Mouse (Mus musculus) MEL (cell line): ENCODE data around the gene Hist1h2ae. TPM values are rescaled to one million over a fixed set of nuclear protein-coding genes. Genes with fewer than 3 reads are reported as not detected.

Experiments
- DNase-seq: peaks from one replicate; pipeline ENCODE4 v3.0.0; 2011; ENCODE audit warnings: low read depth, low spot score
- H3K27ac ChIP-seq: 2 replicates; pipeline ENCODE4 v1.5.1; 2012; ENCODE audit warnings: low read depth, mild to moderate bottlenecking, control low read depth, low read length, moderate library complexity; ENCODE audit not compliant: control insufficient read depth
- H3K27me3 ChIP-seq, 2 experiments: fragments of 150-350 bp in 1 of 2; sonication (generic) in 1 of 2; 2 replicates each; pipeline ENCODE4 v1.6.1; 2012; ENCODE audit warnings: low read length in 2 of 2, mild to moderate bottlenecking in 2 of 2, improper control_type of control experiment in 1 of 2, moderate library complexity in 1 of 2; ENCODE audit not compliant: insufficient read depth in 2 of 2, control insufficient read depth in 1 of 2
- H3K36me3 ChIP-seq, 2 experiments: 2 replicates each; pipeline ENCODE4 v1.6.1; 2012 to 2014; ENCODE audit warnings: low read length in 2 of 2, improper control_type of control experiment in 1 of 2, inconsistent platforms in 1 of 2, mild to moderate bottlenecking in 1 of 2; ENCODE audit not compliant: insufficient read depth in 2 of 2, control insufficient read depth in 1 of 2
- H3K4me1 ChIP-seq, 2 experiments: fragments of 150-350 bp in 1 of 2; sonication (generic) in 1 of 2; 2 replicates each; pipeline ENCODE4 v1.6.1; 2012; ENCODE audit warnings: low read length in 2 of 2, improper control_type of control experiment in 1 of 2, mild to moderate bottlenecking in 1 of 2; ENCODE audit not compliant: insufficient read depth in 2 of 2, control insufficient read depth in 1 of 2
- H3K4me3 ChIP-seq, 2 experiments: fragments of 150-350 bp in 1 of 2; sonication (generic) in 1 of 2; 2 replicates each; pipeline ENCODE4 v1.5.1; 2012; ENCODE audit warnings: low read depth in 2 of 2, low read length in 2 of 2, mild to moderate bottlenecking in 2 of 2, moderate library complexity in 2 of 2, control low read depth in 1 of 2, improper control_type of control experiment in 1 of 2; ENCODE audit not compliant: control insufficient read depth in 1 of 2, insufficient read depth in 1 of 2
- H3K79me2 ChIP-seq: 2 replicates; pipeline ENCODE4 v1.6.1; 2012; ENCODE audit warnings: mild to moderate bottlenecking, low read length, moderate library complexity; ENCODE audit not compliant: control insufficient read depth, poor library complexity, insufficient read depth
- H3K9ac ChIP-seq: 2 replicates; pipeline ENCODE4 v1.6.1; 2012; ENCODE audit warnings: low read depth, mild to moderate bottlenecking, control low read depth, low read length, moderate library complexity; ENCODE audit not compliant: control insufficient read depth, poor library complexity, severe bottlenecking
- H3K9me3 ChIP-seq: fragments of 150-350 bp; sonication (generic); replicated peaks from 2 replicates; pipeline ENCODE4 v1.6.1; 2012; ENCODE audit warnings: mild to moderate bottlenecking, low read length, improper control_type of control experiment, moderate library complexity; ENCODE audit not compliant: insufficient read depth
- BHLHE40 ChIP-seq: IDR thresholded peaks from 2 replicates; pipeline ENCODE4 v1.6.1; 2012; ENCODE audit warnings: low read depth, mild to moderate bottlenecking, inconsistent platforms, low read length, improper control_type of control experiment, borderline replicate concordance
- ELF1 ChIP-seq: IDR thresholded peaks from 2 replicates; pipeline ENCODE4 v1.6.1; 2014; ENCODE audit warnings: low read depth, mild to moderate bottlenecking, inconsistent platforms, low read length, improper control_type of control experiment, moderate library complexity
- EP300 ChIP-seq, 2 experiments: IDR thresholded peaks; 2 replicates each; pipeline ENCODE4 v1.6.1; 2011; ENCODE audit warnings: improper control_type of control experiment in 2 of 2, low read length in 2 of 2, low read depth in 1 of 2, mild to moderate bottlenecking in 1 of 2
- ETS1 ChIP-seq: IDR thresholded peaks from 2 replicates; pipeline ENCODE4 v1.6.1; 2012; ENCODE audit warnings: low read depth, mild to moderate bottlenecking, inconsistent platforms, low read length, improper control_type of control experiment, moderate library complexity
- GABPA ChIP-seq: IDR thresholded peaks from 2 replicates; pipeline ENCODE4 v1.6.1; 2012; ENCODE audit warnings: low read depth, mild to moderate bottlenecking, inconsistent platforms, low read length, improper control_type of control experiment, moderate library complexity
- GATA1 ChIP-seq: IDR thresholded peaks from 2 replicates; pipeline ENCODE4 v1.6.1; 2011; ENCODE audit warnings: low read depth, low read length, improper control_type of control experiment
- JUND ChIP-seq: IDR thresholded peaks from 2 replicates; pipeline ENCODE4 v1.6.1; 2011; ENCODE audit warnings: low read depth, mild to moderate bottlenecking, improper control_type of control experiment, low read length
- MAX ChIP-seq: IDR thresholded peaks from 2 replicates; pipeline ENCODE4 v1.6.1; 2011; ENCODE audit warnings: low read length, improper control_type of control experiment
- NELFE ChIP-seq: IDR thresholded peaks from 2 replicates; pipeline ENCODE4 v1.6.1; 2011; ENCODE audit warnings: low read depth, low read length, improper control_type of control experiment
- NRF1 ChIP-seq: IDR thresholded peaks from 2 replicates; pipeline ENCODE4 v1.6.1; 2014; ENCODE audit warnings: low read depth, mild to moderate bottlenecking, inconsistent platforms, low read length, improper control_type of control experiment, moderate library complexity; ENCODE audit not compliant: poor library complexity, insufficient read depth, severe bottlenecking
- TAL1 ChIP-seq: IDR thresholded peaks from 2 replicates; pipeline ENCODE4 v1.6.1; 2012; ENCODE audit warnings: mild to moderate bottlenecking, inconsistent platforms, low read length, moderate library complexity, mixed read lengths
- USF2 ChIP-seq, 2 experiments: IDR thresholded peaks; 2 replicates each; pipeline ENCODE4 v1.6.1; 2011 to 2012; ENCODE audit warnings: improper control_type of control experiment in 2 of 2, low read length in 2 of 2, borderline replicate concordance in 1 of 2, inconsistent platforms in 1 of 2, low read depth in 1 of 2, mild to moderate bottlenecking in 1 of 2; ENCODE audit not compliant: insufficient read depth in 1 of 2
- ZC3H11A ChIP-seq: IDR thresholded peaks from 2 replicates; pipeline ENCODE4 v1.6.1; 2012; ENCODE audit warnings: low read depth, mild to moderate bottlenecking, inconsistent platforms, low read length, improper control_type of control experiment
- polyA plus RNA-seq, 2 experiments: library from polyadenylated mRNA; stranded (reverse) in 1 of 2; unstranded in 1 of 2; fragments of >175 nt in 1 of 2; fragments of >200 nt in 1 of 2; gene quantifications; 2 replicates each; pipeline versions ENCODE4 v1.2.1 to v1.2.4; 2012; ENCODE audit warnings: low replicate concordance in 2 of 2, low read depth in 1 of 2; ENCODE audit not compliant: insufficient read length in 2 of 2, insufficient read depth in 1 of 2, missing spikeins in 1 of 2
- total RNA-seq: library from RNA; depleted of rRNA; stranded (reverse); fragments of 300-350 nt; gene quantifications from 2 replicates; pipeline ENCODE4 v1.2.3, GENCODE M21; 2012

Hist1h2ae gene
- total and polyA plus RNA-seq, 3 experiments = 3.3 to 560 TPM; not detected in 1

- DNase-seq = peak; percentile 71
- no peak overlapping the region for H3K27ac ChIP-seq
- peak; percentile 31; the same call in 1 of the 2 replicates for TF ChIP-seq ETS1
- peak; percentile 49 to 55; a peak in 2 of 4 replicates for TF ChIP-seq EP300 (IDR thresholded peaks at IDR 0.05; ENCODE audit: low read depth in 1 of 2, low read length in 2 of 2)
- TF ChIP-seq TAL1 = no peak
- TF ChIP-seq NELFE = no peak
- TF ChIP-seq GATA1 = peak; percentile 69
- peak; percentile 63 for TF ChIP-seq JUND
- no peaks in the 10 kb centered on the region for H3K27me3 ChIP-seq
- peaks cover 0 to 8% of the 10 kb centered on the region in 2 experiments; a peak in 2 of 4 replicates for H3K4me1 ChIP-seq
- peaks cover 0 to 12% of the 10 kb centered on the region in 2 experiments; a peak in 2 of 4 replicates for H3K36me3 ChIP-seq
- H3K4me3 ChIP-seq = no peak overlapping the region
- H3K79me2 ChIP-seq = no peaks in the 10 kb centered on the region
- H3K9me3 ChIP-seq = no peaks in the 10 kb centered on the region
- H3K9ac ChIP-seq = no peak overlapping the region
Measured at GRCm38 (mm10) chr13:23609209-23609608, 38.2 kb upstream of the Hist1h2ae start.

GRCm38 (mm10) chr13:23605052-23605451 lies 34.0 kb upstream of the Hist1h2ae start:
- Histone ChIP-seq H3K36me3 (peaks cover 0 to 12% of the 10 kb centered on the region in 2 experiments; a peak in 2 of 4 replicates), H3K79me2 (no peaks in the 10 kb centered on the region), H3K9me3 (no peaks in the 10 kb centered on the region), H3K9ac (no peak overlapping the region), H3K27ac (no peak overlapping the region), H3K4me3 (no peak overlapping the region), H3K4me1 (peaks cover 0 to 8% of the 10 kb centered on the region in 2 experiments; a peak in 2 of 4 replicates), H3K27me3 (no peaks in the 10 kb centered on the region)
- no peak for DNase-seq
- no peak for TF ChIP-seq ZC3H11A
- TF ChIP-seq GABPA = no peak
- no peak for TF ChIP-seq BHLHE40
- TF ChIP-seq ETS1 = no peak
- TF ChIP-seq TAL1 = no peak
- no peak for TF ChIP-seq ELF1
- no peak for TF ChIP-seq USF2 (IDR thresholded peaks at IDR 0.05; ENCODE audit: borderline replicate concordance in 1 of 2, insufficient read depth in 1 of 2, low read depth in 1 of 2, low read length in 2 of 2)
- no peak for TF ChIP-seq NRF1

DNA sequence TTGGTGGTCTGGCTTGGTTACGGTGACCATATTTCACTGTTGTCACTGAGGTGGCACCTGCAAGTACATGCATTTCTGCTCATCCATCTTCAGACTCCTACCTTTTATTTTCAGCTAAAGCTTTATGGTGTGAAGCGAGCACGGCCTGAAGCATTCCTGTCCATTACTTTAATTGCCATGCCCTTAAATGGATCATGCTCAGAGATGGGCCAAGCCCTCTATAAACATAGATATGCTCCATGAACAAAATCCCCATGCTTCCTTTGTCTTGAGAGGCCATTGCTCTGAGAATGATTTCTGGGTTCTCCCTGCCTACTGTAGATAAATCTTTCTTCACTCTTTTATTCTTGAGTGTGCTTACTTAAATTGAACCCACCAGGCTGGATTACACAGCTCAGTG lies 33.4 kb upstream of the Hist1h2ae start:
- TF ChIP-seq GABPA (no peak), MAX (no peak)
- H3K9me3 ChIP-seq = no peaks in the 10 kb centered on the region
- peaks cover 0 to 4% of the 10 kb centered on the region in 2 experiments; a peak in 2 of 4 replicates for H3K4me1 ChIP-seq
- DNase-seq = no peak
- no peaks in the 10 kb centered on the region for H3K27me3 ChIP-seq
- H3K4me3 ChIP-seq = no peak overlapping the region
- no peak overlapping the region for H3K27ac ChIP-seq
- H3K36me3 ChIP-seq = peaks cover 0 to 8% of the 10 kb centered on the region in 2 experiments; a peak in 2 of 4 replicates
- no peaks in the 10 kb centered on the region for H3K79me2 ChIP-seq
- H3K9ac ChIP-seq = no peak overlapping the region
